Mouse (Mus musculus) cerebellum, postnatal 10 days (tissue): ENCODE data around the gene Olfr73.
"Not testable (repeated sequence)": the region's sequence is repeated elsewhere in the genome, so short reads cannot be mapped to it uniquely, and the experiment has no call there.

Source experiments
- DNase-seq, 2 experiments: peaks; one replicate each; pipeline ENCODE4 v3.0.0; 2021; ENCODE audit warnings: mixed read lengths in 2 of 2

The Olfr73 gene

DNA sequence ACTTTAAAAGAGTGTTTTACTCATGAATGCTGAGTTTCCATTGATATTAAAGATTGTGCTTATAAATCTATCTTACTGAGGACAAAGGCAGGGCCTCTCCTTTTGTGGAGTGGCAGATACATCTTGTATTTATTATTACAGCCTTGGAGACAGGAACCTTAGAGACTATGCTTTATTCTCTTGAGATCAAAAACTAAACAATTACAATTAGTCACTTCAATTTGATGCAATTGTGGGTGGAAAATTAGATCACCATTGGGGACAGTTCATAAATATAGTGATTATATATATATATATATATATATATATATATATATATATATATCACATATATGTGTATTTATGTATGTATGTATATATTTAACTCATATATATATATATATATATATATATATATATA, at the start of gene Olfr73:
TSS of gene Olfr73 (minus strand) at position 101 of the 400 bp plus-strand sequence.
- DNase-seq, result no peak

DNA sequence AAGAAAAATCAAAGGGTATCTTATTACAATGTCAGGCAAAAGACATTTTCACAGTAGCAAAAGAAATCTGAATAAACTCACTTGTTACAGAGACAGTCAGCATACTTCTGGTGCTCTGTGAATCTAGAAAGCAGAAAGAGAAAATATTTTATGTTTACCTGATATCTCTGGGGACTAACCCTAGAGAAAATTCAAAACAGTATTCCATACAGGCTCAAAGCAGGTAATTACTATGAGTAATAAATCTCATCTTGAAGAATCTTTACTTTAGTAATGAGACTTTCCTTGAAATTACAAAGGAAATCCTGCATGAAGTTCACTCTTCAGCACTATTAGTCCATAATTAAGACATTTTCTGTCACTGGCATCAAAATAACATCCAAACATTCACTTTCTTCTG, 34.2 kb upstream of the Olfr73 start, which contains the start of gene Olfr1163:
TSS of gene Olfr1163 (minus strand) at position 101 of the 400 bp plus-strand sequence.
- no peak for DNase-seq

GRCm38 (mm10) chr2:88063587-88063986, 26.1 kb upstream of the Olfr73 start:
- no peak for DNase-seq

GRCm38 (mm10) chr2:88051029-88051428, 13.5 kb upstream of the Olfr73 start, which contains the start of gene Olfr1162:
Gene Olfr1162 (minus strand): TSS chr2:88051129.
- DNase-seq, result no peak

DNA sequence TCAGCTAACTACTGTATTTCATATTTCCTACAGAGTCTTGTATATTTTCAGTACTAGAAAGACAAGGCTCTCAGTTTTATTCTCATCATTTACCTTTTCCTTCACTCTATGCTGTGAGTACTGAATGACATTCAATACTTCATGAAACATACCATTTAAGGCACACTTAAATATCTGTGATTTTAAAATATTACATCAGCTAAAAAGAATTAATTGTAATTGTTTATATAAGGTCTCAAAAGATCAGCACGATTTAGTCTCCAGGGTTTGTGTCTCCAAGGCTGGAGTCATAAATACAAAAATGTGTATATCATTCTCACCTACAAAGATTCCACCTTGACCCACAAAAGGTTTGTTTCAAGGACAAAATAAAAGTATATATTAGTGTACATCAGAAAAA, 15.0 kb downstream of the Olfr73 start, which contains the start of gene Olfr1161:
TSS of gene Olfr1161 (plus strand) at position 301 of the 400 bp plus-strand sequence.
- not testable (repeated sequence) for DNase-seq

DNA sequence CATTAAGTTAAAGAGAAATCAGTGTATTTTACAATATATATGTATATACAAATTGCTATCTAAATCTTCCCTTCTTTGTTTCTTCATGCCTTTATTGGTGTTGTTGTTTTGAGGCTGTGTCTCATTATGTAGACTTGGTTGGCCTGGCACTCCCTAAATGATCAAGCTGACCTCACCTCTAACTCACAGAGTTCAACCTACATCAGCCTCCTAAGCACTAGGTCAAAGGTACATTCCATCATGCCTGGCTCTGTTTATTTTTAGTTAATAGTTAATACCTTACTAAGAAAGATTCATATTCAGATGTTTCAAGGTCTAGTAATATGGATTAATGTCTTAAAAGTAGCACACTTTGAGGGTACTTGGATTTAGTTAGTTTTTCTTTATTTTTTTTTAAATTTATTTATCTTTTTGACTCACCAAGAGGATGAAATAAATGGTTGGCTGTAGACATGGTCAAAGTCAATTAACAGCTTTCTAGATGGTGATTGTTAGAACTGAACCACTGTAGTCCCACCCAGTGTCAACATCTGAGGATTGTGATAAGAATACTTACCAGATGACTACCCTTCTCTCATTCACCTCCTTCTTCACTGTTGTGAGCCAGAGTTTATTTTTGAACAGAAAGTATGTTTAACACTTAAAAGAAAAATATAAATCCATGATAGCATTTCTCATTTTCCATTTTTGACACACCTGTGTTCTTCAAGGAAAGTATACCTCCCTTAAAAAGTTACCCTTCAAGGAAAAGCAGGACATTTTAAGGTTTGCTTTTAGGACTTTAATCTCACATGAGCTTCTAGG, 29.8 kb downstream of the Olfr73 start, which contains the start of gene Olfr1160:
TSS of gene Olfr1160 (minus strand) at position 754 of the 804 bp plus-strand sequence.
- DNase-seq, result no peak

GRCm38 (mm10) chr2:87989813-87990212, 47.7 kb downstream of the Olfr73 start, which contains the start of gene Olfr1158:
Gene Olfr1158 (plus strand): TSS chr2:87990113.
- DNase-seq, result no peak
